Mouse (Mus musculus): ENCODE measurements around the gene Rasa4. TPM values are rescaled to one million over a fixed set of nuclear protein-coding genes. Genes with fewer than 3 reads are reported as not detected.
A peak's percentile ranks its signal among the peaks of the same experiment; 100 is the strongest.

The Rasa4 gene
- polyA plus RNA-seq, 1 experiment from 2014 or later: 1.9 TPM

- H3K4me1 ChIP-seq (ENCODE audit: control insufficient read depth, low read depth, low read length): peaks cover 22% of the 10 kb centered on the region
- peak; percentile 97 for ATAC-seq (ENCODE audit: low read depth)
- peaks cover 8% of the 10 kb centered on the region for H3K36me3 ChIP-seq (ENCODE audit: control insufficient read depth, insufficient read depth)
- H3K4me2 ChIP-seq (ENCODE audit: low read depth, low read length): peak within 1 kb of the TSS; percentile 94
- 3% methylated on average over 42 of the region's 42 CpGs for WGBS (ENCODE audit: insufficient replicate concordance)
- peak within 1 kb of the TSS; percentile 70 for H3K27ac ChIP-seq (ENCODE audit: low read length)
- H3K9ac ChIP-seq (ENCODE audit: low read depth, low read length): peak within 1 kb of the TSS; percentile 82
- no peaks in the 10 kb centered on the region for H3K27me3 ChIP-seq (ENCODE audit: control insufficient read depth, insufficient read depth, low read depth, low read length)
- peak within 1 kb of the TSS; percentile 84 for H3K4me3 ChIP-seq (ENCODE audit: low read depth, low read length)
- H3K9me3 ChIP-seq (replicated peaks; ENCODE audit: control insufficient read depth, low read length): no peaks in the 10 kb centered on the region
These were observed 32.4 kb downstream of the Rasa4 start, which contains the start of gene Polr2j for GRCm38 (mm10) chr5:136115891-136116783. Polr2j (plus strand) TSS chr5:136116631.

- Histone ChIP-seq H3K27ac (ENCODE audit: low read length) (peak overlapping the region; percentile 70), H3K9me3 (replicated peaks; ENCODE audit: control insufficient read depth, low read length) (no peaks in the 10 kb centered on the region), H3K9ac (ENCODE audit: low read depth, low read length) (peak overlapping the region; percentile 82), H3K4me1 (ENCODE audit: control insufficient read depth, low read depth, low read length) (peaks cover 22% of the 10 kb centered on the region), H3K4me3 (ENCODE audit: low read depth, low read length) (peak overlapping the region; percentile 84), H3K36me3 (ENCODE audit: control insufficient read depth, insufficient read depth) (peaks cover 8% of the 10 kb centered on the region), H3K27me3 (ENCODE audit: control insufficient read depth, insufficient read depth, low read depth, low read length) (no peaks in the 10 kb centered on the region), H3K4me2 (ENCODE audit: low read depth, low read length) (peak overlapping the region; percentile 94)
- ATAC-seq (ENCODE audit: low read depth): peak; percentile 69
- under 1% methylated on average over 22 of the region's 22 CpGs for WGBS (ENCODE audit: insufficient replicate concordance)
These were observed 33.0 kb downstream of the Rasa4 start for GRCm38 (mm10) chr5:136116784-136117112.

GRCm38 (mm10) chr5:136122165-136122564 lies 38.4 kb downstream of the Rasa4 start:
- 83% methylated on average over 10 of the region's 10 CpGs for WGBS (ENCODE audit: insufficient replicate concordance)
- peaks cover 43% of the 10 kb centered on the region for H3K36me3 ChIP-seq (ENCODE audit: control insufficient read depth, insufficient read depth)
- no peak overlapping the region for H3K27ac ChIP-seq (ENCODE audit: low read length)
- H3K27me3 ChIP-seq (ENCODE audit: control insufficient read depth, insufficient read depth, low read depth, low read length): no peaks in the 10 kb centered on the region
- ATAC-seq (ENCODE audit: low read depth): no peak
- H3K4me3 ChIP-seq (ENCODE audit: low read depth, low read length): no peak overlapping the region
- H3K9ac ChIP-seq (ENCODE audit: low read depth, low read length): no peak overlapping the region
- H3K9me3 ChIP-seq (replicated peaks; ENCODE audit: control insufficient read depth, low read length): no peaks in the 10 kb centered on the region
- H3K4me1 ChIP-seq (ENCODE audit: control insufficient read depth, low read depth, low read length): peaks cover 15% of the 10 kb centered on the region
- no peak overlapping the region for H3K4me2 ChIP-seq (ENCODE audit: low read depth, low read length)

GRCm38 (mm10) chr5:136135571-136136291 lies 52.0 kb downstream of the Rasa4 start, which contains the start of the genes Lrwd1 and Alkbh4:
Lrwd1 (minus strand) TSS chr5:136136074.
Alkbh4 (plus strand) TSS chr5:136136146.
- peak within 1 kb of the TSS; percentile 91 for H3K4me3 ChIP-seq (ENCODE audit: low read depth, low read length)
- peak; percentile 92 for ATAC-seq (ENCODE audit: low read depth)
- H3K36me3 ChIP-seq (ENCODE audit: control insufficient read depth, insufficient read depth): peaks cover 35% of the 10 kb centered on the region
- peaks cover 24% of the 10 kb centered on the region for H3K4me1 ChIP-seq (ENCODE audit: control insufficient read depth, low read depth, low read length)
- H3K27me3 ChIP-seq (ENCODE audit: control insufficient read depth, insufficient read depth, low read depth, low read length): no peaks in the 10 kb centered on the region
- H3K9ac ChIP-seq (ENCODE audit: low read depth, low read length): peak within 1 kb of the TSS; percentile 90
- peak within 1 kb of the TSS; percentile 96 for H3K27ac ChIP-seq (ENCODE audit: low read length)
- peak within 1 kb of the TSS; percentile 74 for H3K4me2 ChIP-seq (ENCODE audit: low read depth, low read length)
- under 1% methylated on average over 60 of the region's 60 CpGs for whole genome bisulfite sequencing (ENCODE audit: insufficient replicate concordance)
- H3K9me3 ChIP-seq (replicated peaks; ENCODE audit: control insufficient read depth, low read length): no peaks in the 10 kb centered on the region

- Histone ChIP-seq H3K4me1 (ENCODE audit: control insufficient read depth, low read depth, low read length) (peaks cover 24% of the 10 kb centered on the region), H3K4me3 (ENCODE audit: low read depth, low read length) (peak overlapping the region; percentile 91), H3K36me3 (ENCODE audit: control insufficient read depth, insufficient read depth) (peaks cover 37% of the 10 kb centered on the region), H3K4me2 (ENCODE audit: low read depth, low read length) (peak overlapping the region; percentile 57), H3K9me3 (replicated peaks; ENCODE audit: control insufficient read depth, low read length) (no peaks in the 10 kb centered on the region), H3K9ac (ENCODE audit: low read depth, low read length) (peak overlapping the region; percentile 71), H3K27ac (ENCODE audit: low read length) (peak overlapping the region; percentile 87), H3K27me3 (ENCODE audit: control insufficient read depth, insufficient read depth, low read depth, low read length) (no peaks in the 10 kb centered on the region)
- 3% methylated on average over 20 of the region's 20 CpGs for WGBS (ENCODE audit: insufficient replicate concordance)
- peak; percentile 0; the same call in 1 of the 2 replicates for ATAC-seq (ENCODE audit: low read depth)
These were observed 52.7 kb downstream of the Rasa4 start for GRCm38 (mm10) chr5:136136292-136136990.

GRCm38 (mm10) chr5:136137658-136138274 lies 54.0 kb downstream of the Rasa4 start:
- peaks cover 36% of the 10 kb centered on the region for H3K36me3 ChIP-seq (ENCODE audit: control insufficient read depth, insufficient read depth)
- peak overlapping the region; percentile 87 for H3K27ac ChIP-seq (ENCODE audit: low read length)
- peaks cover 24% of the 10 kb centered on the region for H3K4me1 ChIP-seq (ENCODE audit: control insufficient read depth, low read depth, low read length)
- peak overlapping the region; percentile 57 for H3K4me2 ChIP-seq (ENCODE audit: low read depth, low read length)
- H3K9me3 ChIP-seq (replicated peaks; ENCODE audit: control insufficient read depth, low read length): no peaks in the 10 kb centered on the region
- H3K9ac ChIP-seq (ENCODE audit: low read depth, low read length): 0 out of 2 replicates have a peak overlapping the region, but pooled peaks have one; percentile 71
- ATAC-seq (ENCODE audit: low read depth): peak; percentile 17; the same call in 1 of the 2 replicates
- no peaks in the 10 kb centered on the region for H3K27me3 ChIP-seq (ENCODE audit: control insufficient read depth, insufficient read depth, low read depth, low read length)
- H3K4me3 ChIP-seq (ENCODE audit: low read depth, low read length): peak overlapping the region; percentile 91
- 41% methylated on average over 13 of the region's 13 CpGs for WGBS (ENCODE audit: insufficient replicate concordance)

- no peak for ATAC-seq (ENCODE audit: low read depth)
- 65% methylated on average over 13 of the region's 13 CpGs for WGBS (ENCODE audit: insufficient replicate concordance)
- peak overlapping the region; percentile 45 for H3K27ac ChIP-seq (ENCODE audit: low read length)
- no peak overlapping the region for H3K4me2 ChIP-seq (ENCODE audit: low read depth, low read length)
- H3K27me3 ChIP-seq (ENCODE audit: control insufficient read depth, insufficient read depth, low read depth, low read length): no peaks in the 10 kb centered on the region
- peaks cover 28% of the 10 kb centered on the region for H3K36me3 ChIP-seq (ENCODE audit: control insufficient read depth, insufficient read depth)
- H3K9ac ChIP-seq (ENCODE audit: low read depth, low read length): no peak overlapping the region
- H3K4me3 ChIP-seq (ENCODE audit: low read depth, low read length): no peak overlapping the region
- peaks cover 24% of the 10 kb centered on the region for H3K4me1 ChIP-seq (ENCODE audit: control insufficient read depth, low read depth, low read length)
- no peaks in the 10 kb centered on the region for H3K9me3 ChIP-seq (replicated peaks; ENCODE audit: control insufficient read depth, low read length)
These were observed 55.7 kb downstream of the Rasa4 start for GRCm38 (mm10) chr5:136139393-136139792.

- 81% methylated on average over 10 of the region's 10 CpGs for WGBS (ENCODE audit: insufficient replicate concordance)
- Histone ChIP-seq H3K36me3 (ENCODE audit: control insufficient read depth, insufficient read depth) (peaks cover 28% of the 10 kb centered on the region), H3K27ac (ENCODE audit: low read length) (peak overlapping the region; percentile 45; the same call in 1 of the 2 replicates), H3K4me2 (ENCODE audit: low read depth, low read length) (no peak overlapping the region), H3K27me3 (ENCODE audit: control insufficient read depth, insufficient read depth, low read depth, low read length) (no peaks in the 10 kb centered on the region), H3K4me1 (ENCODE audit: control insufficient read depth, low read depth, low read length) (peaks cover 18% of the 10 kb centered on the region), H3K9me3 (replicated peaks; ENCODE audit: control insufficient read depth, low read length) (no peaks in the 10 kb centered on the region), H3K9ac (ENCODE audit: low read depth, low read length) (no peak overlapping the region), H3K4me3 (ENCODE audit: low read depth, low read length) (no peak overlapping the region)
- ATAC-seq (ENCODE audit: low read depth): no peak
These were observed 56.4 kb downstream of the Rasa4 start for GRCm38 (mm10) chr5:136140057-136140482.
